Mouse (Mus musculus): ENCODE measurements at regions not wholly inside any gene's neighbourhood (a gene's known extent, or its start where the extent isn't known, plus 50 kb on each side); places are given as distances from the start of the nearest gene placed in this dataset.

DNA sequence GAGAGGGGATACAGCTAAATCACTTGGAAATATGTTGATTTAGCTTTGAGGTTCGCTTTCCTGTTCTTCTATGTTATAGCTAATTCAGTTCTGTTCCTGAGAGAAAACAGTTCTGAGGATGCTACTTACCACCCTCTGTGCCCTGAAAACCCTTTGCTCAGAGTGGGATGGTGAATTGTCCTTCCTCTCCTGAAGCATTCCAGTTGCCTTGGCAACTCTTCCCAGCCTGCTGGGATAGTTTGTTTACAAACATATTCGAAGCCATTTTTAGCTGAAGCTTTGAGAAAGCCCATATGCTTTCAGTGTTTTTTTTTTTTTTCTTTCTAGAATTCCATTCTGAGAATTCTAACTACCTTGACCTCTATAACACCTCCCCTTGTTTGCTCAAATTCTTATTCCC is 530.1 kb upstream of the Marcks start:
- no peaks in the 10 kb centered on the region for H3K9me3 ChIP-seq (ENCODE audit: low read length)
- H3K4me2 ChIP-seq (ENCODE audit: low read depth, low read length) = no peak overlapping the region
- H3K4me1 ChIP-seq (ENCODE audit: insufficient read depth) = no peaks in the 10 kb centered on the region
- no peaks in the 10 kb centered on the region for H3K27me3 ChIP-seq (ENCODE audit: insufficient read depth, low read length)
- H3K9ac ChIP-seq (replicated peaks) = no peak overlapping the region
- TF ChIP-seq EP300 (IDR thresholded peaks at IDR 0.05; ENCODE audit: low read depth) = no peak
- no peak for TF ChIP-seq CTCF (IDR thresholded peaks at IDR 0.05; ENCODE audit: low read depth)
- ATAC-seq (no peak), DNase-seq (no peak)
- no peak overlapping the region for H3K27ac ChIP-seq (ENCODE audit: low read depth)
- H3K4me3 ChIP-seq (ENCODE audit: low read depth, low read length) = no peak overlapping the region
- H3K36me3 ChIP-seq (replicated peaks; ENCODE audit: insufficient read depth, low read length) = no peaks in the 10 kb centered on the region
- WGBS (ENCODE audit: insufficient replicate concordance) = 69% methylated on average over 2 of the region's 2 CpGs

DNA sequence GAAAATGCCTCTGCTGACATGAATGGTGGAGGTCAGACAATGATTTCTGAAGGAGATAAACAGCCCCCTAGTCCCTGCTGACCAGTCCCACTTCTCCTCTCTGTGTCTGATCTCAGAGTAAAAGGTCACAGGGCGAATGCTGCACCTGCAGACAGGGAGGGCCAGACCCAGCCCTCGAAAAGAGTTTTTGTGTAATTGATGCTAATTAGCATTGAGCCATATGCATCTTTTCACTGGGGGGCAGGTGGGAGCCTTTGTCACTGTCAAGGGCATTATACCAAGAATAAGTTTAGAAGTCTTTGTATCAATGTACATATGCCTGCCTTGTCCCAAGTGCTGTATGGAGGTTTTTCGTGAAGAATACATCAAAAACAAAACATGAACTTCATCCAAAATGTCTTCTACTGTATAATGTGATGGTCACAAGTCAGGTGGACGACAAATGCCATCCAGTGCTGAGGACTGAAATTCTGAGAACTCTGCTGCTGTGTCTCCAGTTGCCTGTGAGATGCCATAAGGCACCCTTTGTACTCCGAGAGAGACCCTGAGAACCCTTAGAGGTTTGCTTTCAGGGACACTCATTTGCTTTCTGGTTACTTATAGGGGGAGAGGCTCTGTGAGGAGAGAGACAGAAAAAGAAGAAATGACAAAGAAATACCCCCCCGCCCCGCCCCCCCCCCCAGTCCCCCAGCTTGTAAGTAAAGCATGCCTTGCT is 528.5 kb upstream of the Marcks start:
- ATAC-seq (no peak), DNase-seq (no peak)
- TF ChIP-seq EP300 (IDR thresholded peaks at IDR 0.05; ENCODE audit: low read depth) = no peak
- TF ChIP-seq CTCF (IDR thresholded peaks at IDR 0.05; ENCODE audit: low read depth) = no peak
- H3K9ac ChIP-seq (replicated peaks) = no peak overlapping the region
- H3K4me2 ChIP-seq (ENCODE audit: low read depth, low read length) = no peak overlapping the region
- H3K9me3 ChIP-seq (ENCODE audit: low read length) = no peaks in the 10 kb centered on the region
- H3K4me1 ChIP-seq (ENCODE audit: insufficient read depth) = no peaks in the 10 kb centered on the region
- H3K27me3 ChIP-seq (ENCODE audit: insufficient read depth, low read length) = no peaks in the 10 kb centered on the region
- H3K27ac ChIP-seq (ENCODE audit: low read depth) = no peak overlapping the region
- no peak overlapping the region for H3K4me3 ChIP-seq (ENCODE audit: low read depth, low read length)
- H3K36me3 ChIP-seq (replicated peaks; ENCODE audit: insufficient read depth, low read length) = no peaks in the 10 kb centered on the region
- WGBS (ENCODE audit: insufficient replicate concordance) = 71% methylated on average over 7 of the region's 7 CpGs

DNA sequence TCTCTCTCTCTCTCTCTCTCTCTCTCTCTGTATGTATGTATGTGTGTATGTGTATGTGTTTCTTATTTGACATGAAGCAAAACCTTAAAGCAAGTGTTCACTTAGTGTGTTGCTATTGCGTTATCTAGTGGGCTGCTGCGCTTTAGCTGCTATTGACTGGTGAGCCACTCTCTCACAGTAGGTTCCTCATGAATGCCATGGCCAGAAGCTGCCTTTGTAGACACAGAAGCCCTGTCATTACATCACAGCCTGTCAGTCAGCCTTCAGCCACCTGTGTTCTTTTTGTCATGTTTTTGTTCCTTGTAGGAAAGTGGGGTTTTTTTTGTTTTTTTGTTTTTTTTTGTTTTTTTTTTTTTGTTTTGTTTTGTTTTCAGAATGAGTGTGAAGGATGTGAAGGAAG is 527.8 kb upstream of the Marcks start:
- Histone ChIP-seq H3K27ac (ENCODE audit: low read depth) (no peak overlapping the region), H3K9me3 (ENCODE audit: low read length) (no peaks in the 10 kb centered on the region), H3K4me3 (ENCODE audit: low read depth, low read length) (no peak overlapping the region), H3K9ac (replicated peaks) (no peak overlapping the region), H3K27me3 (ENCODE audit: insufficient read depth, low read length) (no peaks in the 10 kb centered on the region), H3K4me2 (ENCODE audit: low read depth, low read length) (no peak overlapping the region), H3K36me3 (replicated peaks; ENCODE audit: insufficient read depth, low read length) (no peaks in the 10 kb centered on the region), H3K4me1 (ENCODE audit: insufficient read depth) (no peaks in the 10 kb centered on the region)
- 80% methylated on average over 2 of the region's 2 CpGs for WGBS (ENCODE audit: insufficient replicate concordance)
- ATAC-seq = no peak
- no peak for DNase-seq
- TF ChIP-seq EP300 (IDR thresholded peaks at IDR 0.05; ENCODE audit: low read depth) (no peak), CTCF (IDR thresholded peaks at IDR 0.05; ENCODE audit: low read depth) (no peak)

DNA sequence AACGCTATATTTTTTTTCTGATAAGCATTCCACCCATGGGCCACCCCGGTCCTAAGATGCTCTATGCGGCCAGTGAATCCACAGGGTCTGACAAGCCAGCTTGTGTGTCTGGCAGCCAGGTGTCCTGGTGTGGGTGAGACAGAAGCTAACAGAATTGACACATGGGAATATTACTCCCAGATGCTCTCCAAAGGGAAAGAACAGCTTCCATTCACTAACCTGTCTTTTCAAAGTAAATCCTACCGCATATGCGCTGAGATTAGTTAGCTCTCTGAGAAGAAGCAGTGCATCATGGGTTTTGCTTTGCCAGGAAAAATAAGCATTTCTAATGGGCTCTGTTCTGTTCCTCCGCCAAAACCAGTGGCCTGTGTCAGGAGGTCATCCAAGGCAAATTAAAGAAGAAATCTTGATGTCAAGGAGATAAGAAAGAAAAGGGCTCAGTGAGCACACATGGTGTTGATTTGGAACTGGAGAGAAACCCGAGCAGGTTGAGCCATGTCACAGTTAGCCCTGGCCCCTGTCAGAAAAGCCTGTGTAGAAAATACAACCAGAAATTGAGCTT is 498.4 kb upstream of the Marcks start:
- H3K4me3 ChIP-seq (ENCODE audit: low read depth, low read length) = no peak overlapping the region
- no peak overlapping the region for H3K27ac ChIP-seq (ENCODE audit: low read depth)
- no peaks in the 10 kb centered on the region for H3K9me3 ChIP-seq (ENCODE audit: low read length)
- H3K4me1 ChIP-seq (ENCODE audit: insufficient read depth) = no peaks in the 10 kb centered on the region
- H3K27me3 ChIP-seq (ENCODE audit: insufficient read depth, low read length) = no peaks in the 10 kb centered on the region
- ATAC-seq (no peak), DNase-seq (no peak)
- WGBS (ENCODE audit: insufficient replicate concordance) = 77% methylated on average over 7 of the region's 7 CpGs
- no peaks in the 10 kb centered on the region for H3K36me3 ChIP-seq (replicated peaks; ENCODE audit: insufficient read depth, low read length)
- H3K9ac ChIP-seq (replicated peaks) = no peak overlapping the region
- TF ChIP-seq EP300 (IDR thresholded peaks at IDR 0.05; ENCODE audit: low read depth) = no peak
- no peak for TF ChIP-seq CTCF (IDR thresholded peaks at IDR 0.05; ENCODE audit: low read depth)
- H3K4me2 ChIP-seq (ENCODE audit: low read depth, low read length) = no peak overlapping the region

DNA sequence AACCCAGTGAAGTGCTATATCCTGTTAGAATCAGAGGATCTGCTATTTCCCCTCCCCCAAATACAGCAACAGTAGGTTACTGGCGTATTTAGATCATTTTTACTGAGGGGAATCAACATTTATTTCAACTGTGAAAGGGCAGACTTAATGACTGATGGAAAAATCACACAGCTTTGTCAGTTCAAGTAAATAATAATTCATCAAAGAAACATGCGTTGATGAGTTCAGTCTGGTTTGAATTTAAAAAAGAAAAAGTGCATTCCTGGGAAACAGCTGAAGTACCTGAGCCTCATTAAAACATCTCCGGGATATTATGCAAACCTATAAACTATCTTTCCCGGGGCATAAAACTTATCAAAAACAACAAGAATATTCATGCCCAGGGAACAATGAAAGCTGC is 497.7 kb upstream of the Marcks start:
- no peaks in the 10 kb centered on the region for H3K36me3 ChIP-seq (replicated peaks; ENCODE audit: insufficient read depth, low read length)

DNA sequence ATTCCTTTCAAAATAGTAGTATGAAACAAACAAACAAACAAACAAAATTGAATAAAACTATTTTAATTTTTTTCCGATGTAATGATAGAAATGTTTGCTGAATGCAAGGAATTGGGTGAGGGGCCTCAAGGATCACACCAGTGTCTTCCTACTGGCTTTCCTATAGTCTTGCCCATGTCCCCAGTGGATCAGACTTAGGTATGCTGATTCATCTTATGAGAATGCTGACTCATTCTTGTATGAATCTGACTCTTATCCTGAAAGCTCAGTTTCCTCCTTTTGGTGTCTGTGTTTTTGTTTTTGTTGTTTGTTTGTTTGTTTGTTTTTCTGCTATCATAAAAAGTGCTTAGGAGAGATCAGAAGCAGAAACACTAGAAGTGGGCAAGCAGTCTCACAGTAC is 491.7 kb upstream of the Marcks start:
- ATAC-seq (no peak), DNase-seq (no peak)
- no peak overlapping the region for H3K9ac ChIP-seq (replicated peaks)
- no peaks in the 10 kb centered on the region for H3K27me3 ChIP-seq (ENCODE audit: insufficient read depth, low read length)
- no peak overlapping the region for H3K27ac ChIP-seq (ENCODE audit: low read depth)
- H3K36me3 ChIP-seq (replicated peaks; ENCODE audit: insufficient read depth, low read length) = no peaks in the 10 kb centered on the region
- no peaks in the 10 kb centered on the region for H3K4me1 ChIP-seq (ENCODE audit: insufficient read depth)
- H3K4me3 ChIP-seq (ENCODE audit: low read depth, low read length) = no peak overlapping the region
- no peak for TF ChIP-seq EP300 (IDR thresholded peaks at IDR 0.05; ENCODE audit: low read depth)
- no peak for TF ChIP-seq CTCF (IDR thresholded peaks at IDR 0.05; ENCODE audit: low read depth)
- WGBS (ENCODE audit: insufficient replicate concordance) = 84% methylated on average over 1 of the region's 1 CpGs
- no peaks in the 10 kb centered on the region for H3K9me3 ChIP-seq (ENCODE audit: low read length)
- H3K4me2 ChIP-seq (ENCODE audit: low read depth, low read length) = no peak overlapping the region

More for the DNA sequence above, 497.7 kb upstream of the Marcks start:
- no peak for TF ChIP-seq EP300 (IDR thresholded peaks at IDR 0.05; ENCODE audit: low read depth)
- TF ChIP-seq CTCF (IDR thresholded peaks at IDR 0.05; ENCODE audit: low read depth) = no peak
- H3K4me3 ChIP-seq (ENCODE audit: low read depth, low read length) = no peak overlapping the region
- ATAC-seq (no peak), DNase-seq (no peak)
- H3K9ac ChIP-seq (replicated peaks) = no peak overlapping the region
- no peak overlapping the region for H3K4me2 ChIP-seq (ENCODE audit: low read depth, low read length)
- no peaks in the 10 kb centered on the region for H3K9me3 ChIP-seq (ENCODE audit: low read length)
- no peaks in the 10 kb centered on the region for H3K4me1 ChIP-seq (ENCODE audit: insufficient read depth)
- H3K27ac ChIP-seq (ENCODE audit: low read depth) = no peak overlapping the region
- 71% methylated on average over 4 of the region's 4 CpGs for WGBS (ENCODE audit: insufficient replicate concordance)
- H3K27me3 ChIP-seq (ENCODE audit: insufficient read depth, low read length) = no peaks in the 10 kb centered on the region
